Comparison of ENCODE assay signal across 11 mouse cellular contexts in genomic region chr6:143868155-143868685, GRCm38 (mm10).
A peak's percentile ranks its signal among the peaks of the same experiment; 100 is the strongest.
DNase-seq lines count a peak whose midpoint lies in the region; ATAC-seq and TF ChIP-seq lines count a peak whose summit lies in the region.
"Had no signal": no experiment of that assay in that cellular context is flagged by ENCODE, and none has a peak within 500 bp of the region (broad histone marks: within the 10 kb centered on the region; RNA-seq: fewer than 3 reads in every experiment).

No protein-coding gene starts in this region.

- whole genome bisulfite sequencing in embryonic facial prominence, embryonic 10.5 days, result 73% methylated on average over 3 of the region's 3 CpGs
- 86% methylated on average over 3 of the region's 3 CpGs for WGBS in hindbrain, embryonic 10.5 days

- ATAC-seq in cerebellum, adult (ENCODE audit: insufficient number of reproducible peaks, low FRiP score, low TSS enrichment), result no peak
- ATAC-seq: forebrain, embryonic 13.5 days; hindbrain, postnatal 0 days had no signal

- H3K27ac ChIP-seq in MEL (ENCODE audit: control insufficient read depth, low read depth, low read length), result peak overlapping the region; percentile 93
- peak overlapping the region; percentile 24 for H3K27ac ChIP-seq in embryonic facial prominence, embryonic 10.5 days (replicated peaks)
- no peak overlapping the region for H3K27ac ChIP-seq in hindbrain, embryonic 10.5 days
- H3K27ac ChIP-seq in left cerebral cortex, adult 2 months, result no peak overlapping the region
- H3K27ac ChIP-seq: forebrain, embryonic 13.5 days; heart, adult 2 months; hindbrain, postnatal 0 days; limb, embryonic 12.5 days had no signal

- peaks cover 32 to 41% of the 10 kb centered on the region in 2 experiments for H3K4me1 ChIP-seq in MEL (ENCODE audit: control insufficient read depth in 1 of 2, insufficient read depth in 2 of 2, low read length in 2 of 2)
- H3K4me1 ChIP-seq in embryonic facial prominence, embryonic 10.5 days, result peaks cover 12% of the 10 kb centered on the region
- no peaks in the 10 kb centered on the region for H3K4me1 ChIP-seq in hindbrain, embryonic 10.5 days (replicated peaks)

- TF ChIP-seq POLR2A in MEL (IDR thresholded peaks at IDR 0.05; ENCODE audit: control insufficient read depth in 1 of 2, insufficient read depth in 1 of 2, low read depth in 1 of 2, low read length in 2 of 2, poor library complexity in 1 of 2), result no peak

- TF ChIP-seq CTCF in MEL (IDR thresholded peaks at IDR 0.05 in 2 of 3, conservative IDR thresholded peaks at IDR 0.05 in 1 of 3; ENCODE audit: control insufficient read depth in 1 of 3, insufficient read depth in 1 of 3, low read depth in 2 of 3, low read length in 3 of 3, poor library complexity in 1 of 3, severe bottlenecking in 1 of 3), result no peak
- TF ChIP-seq CTCF in left cerebral cortex, adult 2 months (IDR thresholded peaks at IDR 0.05), result no peak

- H3K79me2 ChIP-seq in MEL (ENCODE audit: control insufficient read depth, insufficient read depth, low read length, poor library complexity), result peaks cover 2% of the 10 kb centered on the region; the same call in 1 of the 2 replicates

- peak overlapping the region; percentile 47 for H3K9ac ChIP-seq in MEL (ENCODE audit: control insufficient read depth, low read depth, low read length, poor library complexity, severe bottlenecking)
- H3K9ac ChIP-seq: forebrain, embryonic 13.5 days; limb, embryonic 12.5 days had no signal

- intact Hi-C loops in left cerebral cortex, adult 2 months (cut with DNase I), result no loop called here

- 0 out of 4 replicates have a peak, but pooled peaks of 1 of the 2 experiments have one; percentile 17 for TF ChIP-seq EP300 in MEL (IDR thresholded peaks at IDR 0.05; ENCODE audit: low read depth in 1 of 2, low read length in 2 of 2)

- no peaks in the 10 kb centered on the region for H3K27me3 ChIP-seq in MEL (ENCODE audit: control insufficient read depth in 1 of 2, insufficient read depth in 2 of 2, low read length in 2 of 2)
- no peaks in the 10 kb centered on the region for H3K27me3 ChIP-seq in embryonic facial prominence, embryonic 10.5 days (replicated peaks; ENCODE audit: low read depth, poor library complexity, severe bottlenecking)
- no peaks in the 10 kb centered on the region for H3K27me3 ChIP-seq in hindbrain, embryonic 10.5 days (ENCODE audit: insufficient read depth, poor library complexity, severe bottlenecking)
- H3K27me3 ChIP-seq: forebrain, embryonic 13.5 days had no signal

- peaks cover 2 to 40% of the 10 kb centered on the region in 2 experiments; a peak in 3 of 4 replicates for H3K36me3 ChIP-seq in MEL (ENCODE audit: control insufficient read depth in 1 of 2, insufficient read depth in 2 of 2, low read length in 2 of 2)
- peaks cover 12% of the 10 kb centered on the region; the same call in 1 of the 2 replicates for H3K36me3 ChIP-seq in embryonic facial prominence, embryonic 10.5 days (replicated peaks)
- no peaks in the 10 kb centered on the region for H3K36me3 ChIP-seq in hindbrain, embryonic 10.5 days

- H3K9me3 ChIP-seq in MEL (replicated peaks; ENCODE audit: insufficient read depth, low read length), result no peaks in the 10 kb centered on the region
- H3K9me3 ChIP-seq in embryonic facial prominence, embryonic 10.5 days, result no peaks in the 10 kb centered on the region
- H3K9me3 ChIP-seq in hindbrain, embryonic 10.5 days, result no peaks in the 10 kb centered on the region
- H3K9me3 ChIP-seq: forebrain, embryonic 13.5 days; limb, embryonic 12.5 days had no signal

- no peak overlapping the region for H3K4me3 ChIP-seq in MEL (ENCODE audit: control insufficient read depth in 1 of 2, insufficient read depth in 1 of 2, low read depth in 2 of 2, low read length in 2 of 2)
- H3K4me3 ChIP-seq in embryonic facial prominence, embryonic 10.5 days, result no peak overlapping the region
- no peak overlapping the region for H3K4me3 ChIP-seq in hindbrain, embryonic 10.5 days
- H3K4me3 ChIP-seq in left cerebral cortex, adult 2 months, result no peak overlapping the region
- H3K4me3 ChIP-seq: forebrain, embryonic 13.5 days; heart, adult 2 months; limb, embryonic 12.5 days had no signal

- DNase-seq in MEL (ENCODE audit: low read depth, low spot score), result peak; percentile 61
- DNase-seq in embryonic facial prominence, embryonic 10.5 days (ENCODE audit: low spot score), result no peak
- DNase-seq in lung, postnatal 25 days (ENCODE audit: low spot score), result peak; percentile 29
- peak; percentile 30 to 50 for DNase-seq in thymus, postnatal 10 days (ENCODE audit: low spot score in 2 of 2)
- DNase-seq in hindbrain, embryonic 10.5 days (ENCODE audit: low spot score), result no peak
- DNase-seq in left cerebral cortex, adult 2 months (ENCODE audit: extremely low spot score in 1 of 2, low spot score in 2 of 2), result no peak
- DNase-seq: heart, adult 2 months had no signal

- TF ChIP-seq RAD21 in MEL (IDR thresholded peaks at IDR 0.05; ENCODE audit: low read depth, low read length), result no peak

TF ChIP-seq in MEL, 35 proteins besides CTCF, POLR2A, EP300 and RAD21:
- TF ChIP-seq HCFC1 (IDR thresholded peaks at IDR 0.05; ENCODE audit: low read depth, low read length), result no peak
- TF ChIP-seq ETS1 (IDR thresholded peaks at IDR 0.05; ENCODE audit: low read depth, low read length), result 0 out of 2 replicates have a peak, but pooled peaks have one; percentile 34

Comparison
In these comparisons a context has a peak if more than half of its experiments do, and no peak if none do; other contexts are left out.
1. DNase-seq: peak in MEL (single experiment), lung, postnatal 25 days (single experiment) and thymus, postnatal 10 days (2 of 2); none in embryonic facial prominence, embryonic 10.5 days (single experiment), hindbrain, embryonic 10.5 days (single experiment) and left cerebral cortex, adult 2 months (0 of 2).
2. H3K27ac ChIP-seq: peak in MEL (single experiment) and embryonic facial prominence, embryonic 10.5 days (single experiment); none in hindbrain, embryonic 10.5 days (single experiment) and left cerebral cortex, adult 2 months (single experiment).